Mouse (Mus musculus) urinary bladder, postnatal 14 days (tissue): ENCODE measurements around the gene Tbxas1.

Experiments
- DNase-seq: peaks from one replicate; pipeline ENCODE4 v3.0.0; 2021; ENCODE audit warnings: low spot score

Tbxas1 gene

DNA sequence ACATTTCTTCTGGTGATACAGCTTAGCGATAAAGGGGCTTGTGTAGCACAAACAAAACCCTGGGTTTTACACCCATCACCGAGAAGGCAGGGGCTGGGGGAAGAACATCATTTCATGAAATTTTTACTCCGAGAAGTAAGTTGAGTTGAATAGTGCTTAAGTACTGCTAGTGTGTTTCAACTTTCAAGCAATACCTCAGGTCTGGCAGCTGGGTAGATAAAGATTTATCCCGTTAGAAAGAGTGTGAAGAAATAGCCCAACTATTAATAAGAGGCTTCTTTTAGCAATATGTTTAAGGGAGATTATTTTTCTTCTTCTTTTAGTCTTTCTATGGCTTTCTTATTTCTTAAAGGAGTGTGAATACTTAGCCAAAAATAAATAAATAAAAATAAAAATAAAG lies 48.2 kb downstream of the Tbxas1 start:
- DNase-seq = no peak

DNA sequence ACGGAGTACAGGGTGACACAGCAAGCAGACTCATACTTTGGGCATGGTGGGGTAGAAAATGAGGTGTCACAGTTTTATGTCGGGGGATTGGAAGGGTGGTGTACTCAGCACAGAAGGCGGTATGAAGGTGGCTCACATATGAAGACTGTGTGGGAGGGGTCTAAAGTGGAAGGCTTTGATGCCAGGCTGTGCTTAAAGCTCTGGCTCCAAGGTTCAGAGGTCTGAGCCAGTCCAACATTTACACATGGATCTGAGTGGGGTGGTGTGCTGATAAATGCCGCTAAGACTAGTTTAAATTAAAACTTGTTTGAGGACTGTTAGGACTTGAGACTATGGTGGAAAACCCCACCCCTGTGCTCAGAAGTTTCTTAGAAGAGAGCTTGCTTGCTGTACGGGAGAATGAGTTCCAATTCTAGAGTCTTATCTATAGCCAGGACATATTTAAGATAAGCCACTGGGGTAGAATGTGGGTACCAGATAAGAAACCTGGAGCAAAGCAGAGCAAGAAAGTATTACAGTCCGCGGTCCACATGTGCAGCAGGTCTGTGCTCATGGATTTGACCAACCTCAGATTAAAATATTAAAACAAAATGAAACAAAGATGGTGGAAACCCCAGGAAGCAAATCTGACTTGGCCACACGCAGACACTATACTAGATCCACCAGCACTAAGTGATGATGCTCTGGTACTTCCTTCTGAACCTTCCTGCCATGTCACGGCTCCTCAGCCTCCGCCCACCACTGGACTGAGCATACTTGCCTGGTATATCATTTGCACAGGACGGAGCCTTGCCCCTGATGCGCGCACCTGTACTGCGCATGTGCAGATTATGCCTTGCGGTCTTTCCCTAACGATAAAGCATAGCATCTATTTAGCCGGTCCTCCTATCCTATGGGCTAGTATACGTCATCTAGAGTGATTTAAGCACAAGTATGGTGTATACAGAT lies 48.9 kb downstream of the Tbxas1 start:
- DNase-seq = no peak

DNA sequence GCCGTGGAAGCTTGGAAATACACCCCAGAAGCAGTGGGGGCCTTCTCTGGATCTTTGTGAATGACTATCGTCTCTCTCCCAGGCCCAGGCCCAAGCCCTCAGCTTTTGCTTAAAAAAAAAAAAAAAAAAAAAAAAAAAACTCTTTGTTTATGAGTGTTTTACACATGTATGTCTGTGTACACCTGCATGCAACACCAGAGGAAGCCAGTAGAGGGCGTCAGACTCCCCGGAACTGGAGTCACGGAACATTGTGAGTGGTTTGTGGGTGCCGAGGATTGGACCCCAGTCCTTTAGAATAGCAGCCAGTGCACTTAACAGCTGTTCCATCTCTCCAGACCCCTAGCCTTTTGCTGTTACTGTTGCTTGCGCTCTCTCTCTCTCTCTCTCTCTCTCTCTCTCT lies 50.5 kb downstream of the Tbxas1 start:
- no peak for DNase-seq

- DNase-seq = peak; percentile 18
These were observed 51.1 kb downstream of the Tbxas1 start for GRCm38 (mm10) chr6:38926135-38926962.

GRCm38 (mm10) chr6:38926963-38927361 lies 51.8 kb downstream of the Tbxas1 start:
- no peak for DNase-seq

DNA sequence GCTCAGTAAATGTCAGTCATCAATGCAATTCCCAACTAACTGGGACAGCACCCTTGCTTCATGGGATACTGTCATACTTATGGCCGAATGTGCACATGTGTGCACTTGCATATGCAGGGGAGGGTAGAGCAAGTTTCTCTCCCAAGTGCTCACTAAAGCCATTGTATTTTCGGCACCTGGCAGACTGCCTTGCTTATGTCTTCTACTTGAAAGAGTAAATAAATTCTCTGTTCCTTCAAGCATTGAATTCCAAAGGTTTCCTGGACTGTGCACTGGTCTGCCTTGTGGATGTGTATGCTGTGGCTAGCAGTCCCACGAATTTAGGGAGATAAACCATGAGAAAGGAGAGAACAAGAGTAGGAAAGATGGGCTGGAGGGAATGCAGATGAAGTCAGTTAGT lies 53.3 kb downstream of the Tbxas1 start:
- DNase-seq = no peak

DNA sequence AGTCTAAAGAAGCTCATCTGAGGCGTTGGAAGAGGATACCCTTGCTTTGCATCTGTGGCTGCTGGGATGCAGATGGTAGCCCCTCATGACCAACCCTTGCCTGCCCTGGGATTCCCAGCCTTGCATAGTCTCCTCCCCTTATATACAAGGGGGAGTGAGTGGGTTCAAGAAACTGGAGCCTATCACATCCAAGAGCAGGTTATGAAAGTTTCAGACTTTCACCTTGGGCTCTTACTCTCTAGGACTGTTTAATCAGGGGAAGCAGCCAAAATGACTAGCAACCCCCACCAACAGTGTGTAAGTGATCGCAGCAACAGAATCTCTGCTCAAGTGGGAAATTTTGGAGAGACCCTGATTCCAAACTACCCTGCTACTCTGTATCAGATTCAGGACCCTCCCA lies 60.8 kb downstream of the Tbxas1 start:
- DNase-seq = no peak

DNA sequence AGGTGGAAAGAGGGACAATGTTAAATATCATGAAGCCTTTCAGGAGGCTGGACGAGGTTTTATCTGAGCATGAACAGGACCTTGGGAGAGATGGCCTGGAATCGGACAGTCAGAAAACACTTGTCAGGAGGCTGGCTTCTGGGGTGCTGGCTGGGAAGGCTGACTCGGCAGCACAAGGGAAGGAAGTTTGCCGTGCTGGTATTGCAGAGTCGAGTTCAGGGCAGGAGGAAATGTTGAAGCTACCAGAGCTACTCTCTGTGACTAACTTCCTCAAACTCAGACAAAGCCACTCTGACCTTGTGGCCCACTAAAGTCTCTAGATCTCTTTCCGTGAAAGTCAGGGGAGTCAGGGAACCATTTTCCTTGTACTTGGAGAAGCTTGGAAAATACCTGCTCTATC lies 63.2 kb downstream of the Tbxas1 start:
- DNase-seq = no peak

- no peak for DNase-seq
These were observed 63.9 kb downstream of the Tbxas1 start for GRCm38 (mm10) chr6:38939096-38939495.

GRCm38 (mm10) chr6:38941016-38941415 lies 65.8 kb downstream of the Tbxas1 start:
- DNase-seq = no peak

GRCm38 (mm10) chr6:38942771-38943170 lies 67.6 kb downstream of the Tbxas1 start:
- no peak for DNase-seq

DNA sequence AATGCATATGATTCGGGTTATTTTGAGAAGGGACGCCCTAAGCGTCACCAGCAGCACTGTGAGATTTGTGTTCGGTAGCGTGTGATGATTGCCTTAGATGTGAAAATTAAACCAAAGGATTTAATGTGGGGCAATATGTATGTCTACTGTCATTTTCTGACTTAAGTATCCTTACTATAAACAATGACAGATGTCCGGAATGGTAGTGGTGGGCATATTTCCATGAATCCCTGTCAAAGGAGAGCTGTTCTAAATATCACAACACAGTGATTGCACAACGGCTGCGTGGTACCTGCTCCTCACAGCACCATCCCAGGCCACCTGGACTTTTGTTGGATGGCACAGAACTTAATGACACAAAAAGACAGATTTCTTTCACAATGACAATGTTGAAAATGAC lies 69.2 kb downstream of the Tbxas1 start:
- no peak for DNase-seq

- DNase-seq = no peak
These were observed 69.6 kb downstream of the Tbxas1 start for GRCm38 (mm10) chr6:38944826-38945225.

DNA sequence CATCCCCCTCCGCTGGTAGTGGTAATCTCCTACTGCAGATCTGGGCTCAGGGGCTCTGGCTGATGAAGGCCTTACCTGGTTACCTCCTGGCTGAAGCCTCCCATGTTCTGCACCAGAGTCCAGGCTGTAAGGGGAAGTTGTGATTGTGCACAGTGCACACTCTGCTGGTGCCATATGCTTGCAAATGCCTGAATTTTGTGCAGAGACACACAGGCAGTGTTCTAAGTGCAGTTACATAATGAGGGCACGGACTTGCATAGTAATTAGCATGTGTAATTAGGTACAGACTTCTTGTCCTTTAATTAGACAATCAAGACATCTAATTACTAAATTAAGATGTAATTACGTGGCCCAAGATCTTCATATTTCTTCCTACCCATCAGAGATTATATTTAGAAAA lies 70.5 kb downstream of the Tbxas1 start:
- DNase-seq = no peak

DNA sequence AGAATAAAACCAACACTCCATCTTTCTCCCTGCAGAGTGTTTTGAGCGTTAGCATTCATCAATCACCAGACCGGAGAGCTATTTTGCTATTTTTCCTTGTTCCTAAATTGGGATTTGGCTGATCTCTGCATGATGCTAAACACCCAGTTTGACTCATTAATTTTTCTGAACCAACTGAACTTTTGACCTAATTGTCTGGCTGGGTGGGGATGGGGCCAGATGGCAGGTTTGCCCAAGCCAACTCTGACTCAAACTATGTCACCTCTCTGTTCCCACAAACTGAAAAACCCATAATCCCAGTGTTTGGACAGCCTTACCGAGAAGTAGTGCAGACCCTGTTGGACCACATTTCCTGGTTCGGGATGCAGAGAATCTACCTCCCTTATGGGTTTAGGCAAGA lies 72.1 kb downstream of the Tbxas1 start:
- DNase-seq = no peak

DNA sequence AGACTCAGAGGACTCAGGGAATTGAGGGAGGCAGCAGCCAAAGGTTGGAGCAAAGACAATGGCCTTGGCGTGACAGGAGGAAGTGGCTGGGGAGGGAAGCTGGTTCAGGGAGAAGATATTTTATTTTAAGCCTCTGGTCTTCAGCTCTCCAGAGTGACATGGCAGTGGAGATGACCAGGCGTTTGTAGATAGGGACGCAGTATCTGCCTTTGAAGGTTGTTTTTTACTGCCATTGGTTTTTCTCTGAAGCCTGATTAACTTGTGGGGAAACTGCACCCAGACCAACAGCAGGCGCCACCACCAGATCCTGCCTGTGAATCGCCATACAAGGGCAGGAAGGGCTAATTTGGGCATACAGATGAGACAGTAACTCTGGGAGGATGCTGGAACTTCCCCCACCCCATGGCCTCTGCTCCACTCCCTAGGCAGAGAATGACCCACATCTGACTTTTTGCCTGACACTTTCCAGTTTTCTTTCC lies 74.5 kb downstream of the Tbxas1 start:
- no peak for DNase-seq

GRCm38 (mm10) chr6:38950341-38950740 lies 75.1 kb downstream of the Tbxas1 start:
- no peak for DNase-seq

DNA sequence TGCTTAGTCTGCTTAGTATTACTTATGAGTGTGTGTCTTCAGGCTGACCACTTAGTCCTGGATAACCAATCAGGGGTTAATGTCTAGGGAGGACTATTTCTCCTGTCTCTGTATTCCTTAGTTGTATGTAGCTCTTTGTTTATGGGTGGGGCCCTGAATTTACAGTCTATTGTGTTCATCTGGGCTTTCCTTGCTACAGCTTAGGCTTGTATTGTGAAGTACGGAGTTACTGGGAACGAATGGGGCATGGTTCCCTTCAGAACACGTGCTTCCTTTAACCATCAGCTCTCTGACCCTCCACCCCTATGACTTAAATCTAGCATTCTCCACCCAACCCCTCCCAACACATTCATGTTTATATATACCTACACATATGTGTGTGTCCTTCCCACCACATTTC lies 75.6 kb downstream of the Tbxas1 start:
- no peak for DNase-seq

- no peak for DNase-seq
These were observed 81.4 kb downstream of the Tbxas1 start for GRCm38 (mm10) chr6:38956641-38957040.

- DNase-seq = no peak
These were observed 82.0 kb downstream of the Tbxas1 start for GRCm38 (mm10) chr6:38957246-38957645.

GRCm38 (mm10) chr6:38959502-38959901 lies 84.3 kb downstream of the Tbxas1 start:
- DNase-seq = no peak

GRCm38 (mm10) chr6:38960367-38960766 lies 85.2 kb downstream of the Tbxas1 start:
- no peak for DNase-seq
